Mouse (Mus musculus) monocyte, adult 5-6 weeks (primary cell): ENCODE data around the gene Atp2a3. TPM values are rescaled to one million over a fixed set of nuclear protein-coding genes. Genes with fewer than 3 reads are reported as not detected.

Experiments
- ATAC-seq: fragments of 153-309, 156-312 bp; replicated peaks from 2 replicates; pipeline ENCODE4 v1.8.0; 2017; ENCODE audit warnings: mild to moderate bottlenecking; ENCODE audit not compliant: low TSS enrichment, insufficient number of reproducible peaks, severe bottlenecking, poor library complexity, low FRiP score
- total RNA-seq: library from RNA; stranded (forward); fragments of 200-1000, 200-491, 200-594 nt; gene quantifications from 3 replicates; pipeline ENCODE4 v1.2.3, GENCODE M21; 2017

Atp2a3 gene
- total RNA-seq = 107 to 245 TPM (median 115 TPM) in 3 replicates

DNA sequence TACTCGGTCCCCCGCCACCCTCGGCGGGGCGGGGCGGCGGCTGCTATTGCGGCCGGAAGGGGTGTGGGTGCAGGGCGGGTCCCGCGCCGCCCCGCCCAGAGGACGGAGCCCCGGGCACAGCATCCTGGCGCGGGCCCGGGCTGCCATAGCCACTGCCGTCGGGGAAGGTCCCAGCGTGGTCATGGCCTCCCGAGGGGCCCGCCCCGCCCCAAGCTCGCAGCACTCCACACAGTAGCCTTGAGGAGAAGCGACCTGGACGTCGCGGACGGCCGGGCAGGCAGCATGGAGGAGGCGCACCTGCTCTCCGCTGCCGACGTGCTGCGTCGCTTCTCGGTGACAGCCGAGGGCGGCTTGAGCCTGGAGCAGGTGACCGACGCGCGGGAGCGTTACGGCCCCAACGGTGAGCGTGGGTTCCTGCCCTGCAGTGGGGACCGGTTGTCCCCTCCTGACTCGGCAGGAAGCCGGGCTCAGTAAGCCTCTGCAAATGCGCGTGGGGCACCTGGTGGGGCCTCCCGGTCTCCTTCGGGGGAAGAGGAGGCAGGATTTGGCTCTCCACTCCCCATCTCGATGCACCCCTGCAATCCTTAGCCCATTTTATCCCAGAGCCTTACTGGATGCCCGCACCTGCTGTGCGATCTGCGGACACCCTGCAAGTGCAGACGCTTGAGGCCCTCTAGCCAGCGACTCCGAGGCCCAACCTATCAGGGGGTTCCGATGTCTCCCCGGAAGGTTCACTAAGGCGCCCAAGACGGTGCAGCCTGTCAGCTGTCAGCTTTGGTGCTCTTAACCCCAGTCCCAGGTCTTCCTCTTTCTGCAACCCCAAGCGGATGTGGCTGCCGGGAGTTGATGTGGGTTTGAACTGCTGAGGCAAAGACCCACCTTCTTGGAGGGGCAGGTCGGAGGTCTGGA is at the start of gene Atp2a3:
Atp2a3 (plus strand) TSS at position 98 of the 909 bp plus-strand sequence.
- ATAC-seq = peak; percentile 70

DNA sequence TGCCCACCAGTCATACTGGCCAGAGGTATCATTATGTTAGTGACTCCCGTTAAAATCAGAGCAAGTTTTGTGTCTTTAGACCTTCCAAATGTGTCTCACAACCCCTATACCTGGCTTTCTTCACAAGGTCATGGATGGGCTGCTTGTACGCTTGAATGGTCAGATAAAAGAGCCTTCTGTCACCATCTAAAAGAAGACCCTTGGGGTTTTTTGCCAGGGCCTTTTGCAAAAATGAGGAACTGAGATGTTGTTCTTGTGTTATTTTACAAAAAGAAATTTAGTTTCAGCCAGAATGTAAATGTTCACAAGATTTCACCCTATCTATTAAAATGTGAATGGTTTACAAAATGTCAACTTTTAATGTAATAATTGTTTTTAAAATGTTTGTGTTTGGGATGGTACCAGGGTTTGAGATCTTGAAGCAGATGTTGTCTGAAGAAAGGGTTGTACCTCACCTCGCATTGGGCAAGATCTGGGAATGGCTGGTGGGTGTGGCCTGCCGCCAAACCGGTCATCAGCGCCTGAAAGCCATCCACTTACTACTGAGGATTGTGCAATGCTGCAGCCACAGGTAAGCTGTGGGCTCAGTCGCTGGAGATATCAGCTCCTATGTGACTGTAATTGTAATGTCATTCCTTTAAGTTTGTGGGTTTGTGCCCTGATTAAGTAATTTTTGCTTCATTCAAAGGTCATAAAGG is 43.5 kb upstream of the Atp2a3 start:
- no peak for ATAC-seq

DNA sequence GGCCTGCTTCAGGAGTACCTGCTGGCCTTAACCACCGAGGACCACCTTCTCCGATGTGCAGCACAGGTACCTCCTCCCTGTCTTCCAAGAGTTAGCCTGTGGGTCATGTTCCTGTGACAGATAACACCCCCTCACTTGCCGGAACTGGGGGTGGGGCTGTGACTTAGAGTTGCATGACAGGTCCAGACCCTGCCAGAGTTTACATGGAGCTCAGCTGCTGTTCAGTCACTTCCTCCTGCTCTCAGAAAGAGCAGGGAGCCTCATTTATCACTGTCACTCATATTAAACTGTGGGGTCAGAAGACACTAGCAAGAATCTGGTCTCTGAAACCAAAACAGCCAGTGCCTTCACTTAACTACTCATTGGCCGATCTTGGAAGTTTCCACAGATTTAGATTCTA is 37.9 kb upstream of the Atp2a3 start:
- no peak for ATAC-seq

DNA sequence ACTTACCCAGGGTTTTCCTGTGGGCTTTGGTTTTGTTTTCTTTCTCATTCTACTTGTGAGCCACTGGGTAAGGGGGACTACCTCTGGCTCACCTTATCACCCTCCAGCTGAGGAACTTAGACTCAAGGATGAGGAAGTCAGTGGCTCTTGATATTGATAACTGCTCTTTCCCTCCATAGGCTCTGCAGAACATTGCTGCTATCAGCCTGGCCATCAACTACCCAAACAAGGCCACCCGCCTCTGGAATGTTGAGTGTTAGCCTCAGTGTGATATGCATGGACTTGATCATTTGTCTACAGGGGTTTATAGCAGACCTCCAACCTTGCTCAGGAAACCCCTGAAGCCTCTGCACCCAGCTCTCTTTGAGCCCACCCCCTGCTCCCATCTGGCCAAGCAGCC is 36.5 kb upstream of the Atp2a3 start:
- ATAC-seq = no peak

DNA sequence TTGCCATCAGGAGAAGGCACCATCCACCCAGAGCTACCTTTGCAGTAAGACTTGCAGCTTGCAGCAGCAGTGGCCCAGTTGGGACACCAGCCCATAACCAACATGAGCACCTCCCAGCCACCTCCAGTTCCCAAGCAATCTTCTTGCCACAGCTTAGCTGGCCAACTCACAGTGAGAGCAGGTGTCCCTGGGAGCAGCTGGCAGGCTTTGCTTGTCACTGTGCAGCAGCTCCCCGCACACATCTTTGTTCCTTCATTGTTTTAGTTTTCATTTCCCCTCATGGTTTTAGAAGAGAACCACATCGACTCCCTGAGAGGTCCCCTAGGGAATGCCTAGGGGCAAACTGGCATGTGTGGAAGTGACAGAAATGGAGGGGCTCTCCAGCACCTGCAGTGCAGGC is 35.9 kb upstream of the Atp2a3 start:
- no peak for ATAC-seq

DNA sequence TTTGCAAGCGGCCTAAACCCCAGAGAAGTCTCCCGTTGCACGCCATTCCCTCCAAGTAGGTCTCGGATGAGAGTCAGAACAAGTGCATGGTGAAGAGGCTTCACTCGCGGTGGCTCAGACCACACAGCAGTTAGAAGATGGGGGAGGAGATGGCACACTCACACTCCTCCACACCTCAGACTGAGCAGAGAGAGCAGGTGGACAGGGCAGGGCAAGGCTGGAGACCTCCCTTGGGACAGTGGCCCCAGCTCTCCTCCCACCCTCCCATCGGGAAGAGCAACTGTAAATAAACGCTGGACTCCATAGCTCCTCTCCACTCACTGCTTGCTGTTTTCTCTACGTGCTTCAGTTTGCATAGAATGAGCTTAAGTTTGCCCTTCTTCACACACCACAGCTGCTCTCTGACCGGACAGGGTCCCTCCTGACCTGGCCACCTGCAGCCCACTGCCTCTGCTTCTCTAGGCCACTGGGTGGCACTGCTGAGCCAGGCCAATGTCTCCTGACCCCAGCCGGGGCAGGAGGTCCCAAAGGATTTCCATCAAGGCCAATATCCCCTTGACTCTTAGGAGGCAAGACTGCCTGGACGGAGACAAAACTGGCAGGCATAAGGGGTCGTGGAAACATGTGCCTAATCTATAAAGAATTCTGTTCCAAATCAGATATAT is 34.6 kb upstream of the Atp2a3 start:
- peak; percentile 62 for ATAC-seq

DNA sequence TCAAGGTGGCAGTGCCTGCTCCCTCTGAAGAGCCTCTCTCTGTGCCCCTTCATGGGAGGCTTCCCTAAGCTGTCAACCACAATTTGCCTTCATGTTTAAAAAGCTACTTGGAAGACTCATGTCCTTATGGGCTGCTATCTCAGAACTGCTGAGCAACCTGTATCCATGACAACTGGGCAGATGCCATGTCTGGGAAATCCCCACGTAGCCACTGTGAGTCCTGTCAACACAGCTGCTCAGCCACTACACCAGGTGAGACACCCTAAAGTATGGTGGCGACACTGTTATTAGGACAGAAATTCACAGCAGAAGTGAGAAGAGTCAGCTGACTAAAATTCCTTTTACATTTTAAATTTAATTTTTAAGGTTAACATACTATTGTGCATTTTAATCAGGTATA is 32.5 kb upstream of the Atp2a3 start:
- ATAC-seq = no peak

DNA sequence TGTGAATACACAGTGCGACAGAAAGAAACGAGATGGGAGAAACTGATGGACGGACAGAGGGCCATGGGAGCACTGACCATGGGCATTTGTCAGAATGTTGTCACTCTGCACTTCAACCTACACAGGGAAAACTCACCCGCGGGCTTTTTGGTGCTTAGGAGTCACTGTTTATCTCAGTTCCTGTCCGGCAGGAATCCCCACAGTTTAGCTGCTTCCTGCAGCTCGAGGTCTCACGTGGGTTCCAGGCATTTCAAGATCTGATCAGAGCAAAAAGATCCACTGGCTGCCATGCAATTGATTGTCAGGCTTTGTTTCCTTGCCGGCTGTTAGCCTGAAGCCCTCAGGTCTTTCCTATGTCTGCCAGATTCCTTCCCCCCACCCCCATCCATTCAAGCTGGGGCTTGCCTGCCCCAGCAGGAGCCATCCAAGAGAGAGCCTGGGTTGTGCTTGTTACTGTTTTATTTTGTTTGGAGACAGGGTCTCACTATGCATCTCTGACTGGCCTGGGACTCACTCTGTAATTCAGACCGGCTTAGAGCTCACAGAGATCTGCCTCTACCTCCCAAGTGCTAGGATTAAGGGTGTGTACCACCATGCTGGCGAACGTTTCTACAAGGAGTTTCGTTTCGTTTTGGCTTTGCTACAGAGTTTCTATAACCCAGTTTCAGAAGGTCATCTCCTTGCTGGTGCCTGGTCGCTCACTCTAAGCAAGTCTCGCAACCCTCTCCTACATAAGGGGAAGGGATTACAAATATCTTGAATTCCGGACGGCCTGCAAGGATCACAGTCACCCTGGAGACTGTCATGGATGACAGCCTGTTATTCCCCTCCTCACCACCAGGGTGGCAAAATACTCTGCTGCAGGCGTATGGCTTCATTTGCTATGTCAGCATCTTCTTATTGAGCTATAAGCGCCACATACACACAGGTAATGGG is 20.5 kb upstream of the Atp2a3 start:
- peak; percentile 82 for ATAC-seq

DNA sequence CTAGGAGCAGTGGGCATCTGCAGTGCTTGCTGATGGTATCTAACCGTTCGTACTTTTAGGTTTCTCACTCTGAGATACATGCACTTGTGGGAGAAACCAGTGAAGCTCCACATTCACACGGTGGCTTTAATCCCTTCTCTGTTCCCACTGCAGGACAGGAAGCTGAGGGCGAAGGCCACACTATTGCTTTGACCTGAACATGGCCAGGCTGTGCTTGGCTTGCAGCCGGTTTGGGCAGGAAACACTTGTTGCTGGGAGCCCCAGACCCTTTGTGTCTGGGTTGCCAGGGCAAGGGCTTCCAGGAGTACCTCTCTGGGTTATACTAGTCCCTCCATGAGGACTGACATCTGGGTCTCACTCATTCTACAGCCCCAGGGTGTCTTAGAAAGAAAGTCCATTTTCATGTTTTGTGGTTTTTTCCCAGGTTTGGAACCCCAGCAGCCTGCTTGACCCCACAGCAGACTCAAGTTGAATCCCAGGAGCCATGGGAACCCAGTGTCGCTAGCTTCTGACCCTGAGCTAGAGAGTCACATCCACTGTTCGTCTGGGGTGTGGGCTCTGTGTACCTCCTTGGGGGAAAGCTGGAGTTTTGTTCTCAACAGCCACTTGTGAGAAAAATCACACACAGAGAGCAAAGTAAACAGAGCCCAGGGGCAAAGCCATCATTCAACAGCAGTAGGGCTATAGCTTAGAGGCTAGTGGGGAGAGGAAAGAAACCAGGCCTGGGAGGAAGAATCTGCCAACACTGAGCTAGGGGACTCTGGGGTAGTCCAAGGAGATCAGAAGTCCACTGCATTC is 15.8 kb upstream of the Atp2a3 start:
- ATAC-seq = no peak

DNA sequence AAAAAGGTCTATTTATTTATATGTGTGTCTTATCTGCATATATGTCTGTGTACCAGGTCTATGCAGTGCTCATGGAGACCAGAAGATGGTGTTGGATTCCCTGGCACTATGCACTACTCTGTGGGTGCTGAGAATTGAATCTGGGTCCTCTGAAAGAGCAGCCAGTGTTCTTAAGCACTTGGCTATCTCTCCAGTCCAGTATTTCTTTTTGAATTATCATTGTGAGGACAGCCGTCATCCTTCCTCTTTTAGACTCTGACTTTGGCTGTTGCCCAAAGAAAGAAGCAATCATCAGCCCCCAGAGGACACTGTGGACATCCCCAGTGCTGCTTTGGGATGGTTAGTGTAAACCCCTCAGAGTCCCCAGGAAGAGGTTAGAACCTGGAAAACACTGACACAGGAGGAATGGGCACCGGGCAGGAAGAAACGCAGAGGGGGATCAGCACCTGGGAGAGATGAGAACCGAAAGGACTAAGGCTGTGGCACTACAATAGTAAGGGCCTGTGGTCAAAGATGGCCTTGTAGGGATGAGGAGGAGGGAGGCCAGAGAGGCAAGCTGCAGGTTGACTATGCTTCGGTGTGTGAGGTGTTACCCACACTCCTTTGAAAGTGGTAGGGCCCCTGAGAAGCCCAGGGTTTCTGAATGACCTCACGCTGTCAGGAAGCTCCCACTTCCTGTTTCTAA is 15.0 kb upstream of the Atp2a3 start:
- ATAC-seq = peak; percentile 57; the same call in 1 of the 2 replicates

DNA sequence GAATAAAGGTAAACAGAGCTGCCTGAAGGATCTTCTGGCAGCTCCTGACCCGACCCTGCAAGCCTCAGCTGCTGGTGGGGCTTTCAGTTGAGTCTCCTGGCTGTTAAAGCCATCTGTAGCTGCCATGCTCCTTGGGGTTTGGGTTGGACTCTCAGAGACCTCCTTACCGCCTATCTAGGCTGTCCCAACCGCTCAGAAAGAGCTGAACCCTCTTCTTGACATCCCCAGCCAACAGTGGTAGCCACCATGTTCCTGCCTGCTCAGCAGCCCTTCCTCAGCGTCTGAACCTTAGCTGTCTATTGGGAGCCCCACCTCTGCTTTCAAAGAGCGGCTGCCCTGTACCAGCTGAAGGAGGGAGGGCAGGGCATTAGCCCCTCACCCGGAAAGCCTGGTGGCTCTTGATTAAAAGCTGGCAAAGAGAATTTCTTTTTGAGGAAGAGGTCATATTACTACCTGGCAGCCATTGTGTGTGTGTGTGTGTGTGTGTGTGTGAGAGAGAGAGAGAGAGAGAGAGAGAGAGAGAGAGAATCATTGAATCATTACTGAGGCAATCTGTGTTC is 14.3 kb upstream of the Atp2a3 start:
- no peak for ATAC-seq

DNA sequence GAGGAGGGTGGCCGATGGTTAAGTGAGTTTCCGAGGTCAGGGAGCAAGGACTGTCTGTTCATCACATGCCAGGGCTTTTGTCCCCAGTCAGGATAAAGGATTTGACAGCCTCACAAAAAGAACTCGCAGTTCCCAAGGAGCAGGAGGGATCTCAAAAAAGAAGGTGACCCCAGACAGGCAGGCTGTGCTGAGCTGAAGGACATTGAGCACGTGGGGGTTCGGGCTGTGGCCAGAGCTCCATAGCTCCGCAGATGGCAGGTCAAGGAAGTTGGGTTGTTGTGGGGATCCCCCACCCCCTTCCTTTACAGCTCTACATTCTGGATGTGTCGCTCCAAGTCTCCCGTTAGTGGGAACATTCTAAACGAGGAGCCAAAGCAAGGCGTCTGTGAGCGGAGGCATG is 13.1 kb upstream of the Atp2a3 start:
- ATAC-seq = no peak

DNA sequence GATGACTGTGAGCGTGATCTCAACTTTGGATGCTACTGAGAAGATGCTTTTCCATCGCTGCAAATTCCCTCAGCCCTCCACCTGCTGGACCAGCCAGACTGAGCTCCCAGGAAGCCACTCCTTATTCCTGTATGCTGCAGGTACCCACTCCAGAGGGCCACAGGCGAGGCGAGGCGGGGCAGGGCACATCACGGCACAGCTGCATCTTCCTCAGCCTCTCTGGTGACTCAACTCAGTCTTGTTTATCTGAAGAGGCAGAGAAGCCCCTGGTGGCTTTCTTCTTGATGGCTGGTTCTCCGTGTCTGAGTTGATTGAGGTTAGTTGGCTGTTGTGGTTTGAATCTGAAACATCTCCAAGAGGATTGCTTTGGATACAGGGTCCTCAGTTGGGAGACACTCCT is 12.7 kb upstream of the Atp2a3 start:
- ATAC-seq = no peak

DNA sequence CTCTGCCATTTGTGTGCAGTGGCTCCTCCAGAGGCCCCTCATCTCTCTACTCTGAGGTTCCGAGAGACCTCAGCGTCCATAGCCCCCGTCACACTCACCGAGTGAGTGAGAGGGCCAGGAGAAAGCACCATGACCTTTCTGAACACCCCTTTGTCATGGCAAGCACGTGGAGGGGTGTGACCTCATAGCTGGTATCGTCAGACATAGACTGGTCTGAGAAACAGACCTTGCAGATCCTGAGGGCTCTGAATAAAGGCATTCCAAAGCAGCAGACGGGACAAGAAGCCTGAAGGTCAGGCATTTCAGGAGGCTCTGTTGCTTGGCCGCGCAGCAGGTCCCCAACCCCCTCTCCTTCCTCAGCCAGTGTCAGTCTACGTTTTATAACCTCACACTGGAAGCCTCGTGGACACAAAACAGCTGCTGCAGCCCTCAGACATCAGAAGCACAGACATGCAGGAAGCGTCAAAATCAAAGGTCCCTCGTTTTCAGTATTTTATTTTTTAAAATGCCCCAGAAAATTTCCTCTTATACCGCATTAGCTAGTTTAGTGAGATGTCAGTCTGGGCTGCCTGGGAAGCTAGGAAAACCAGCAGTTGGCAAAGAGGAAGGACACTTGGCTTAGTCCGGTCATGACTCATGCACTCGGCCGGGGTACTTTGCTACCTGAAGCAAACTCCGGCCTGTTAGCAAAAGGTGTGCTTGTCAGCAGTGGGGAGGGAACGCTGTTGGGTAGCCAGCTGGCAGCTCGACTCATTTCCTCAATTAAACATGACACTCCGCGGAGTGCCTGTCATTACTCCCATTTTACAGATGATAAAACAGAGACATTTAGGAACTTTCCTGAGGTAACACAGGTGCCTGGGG is 9.6 kb upstream of the Atp2a3 start:
- no peak for ATAC-seq

DNA sequence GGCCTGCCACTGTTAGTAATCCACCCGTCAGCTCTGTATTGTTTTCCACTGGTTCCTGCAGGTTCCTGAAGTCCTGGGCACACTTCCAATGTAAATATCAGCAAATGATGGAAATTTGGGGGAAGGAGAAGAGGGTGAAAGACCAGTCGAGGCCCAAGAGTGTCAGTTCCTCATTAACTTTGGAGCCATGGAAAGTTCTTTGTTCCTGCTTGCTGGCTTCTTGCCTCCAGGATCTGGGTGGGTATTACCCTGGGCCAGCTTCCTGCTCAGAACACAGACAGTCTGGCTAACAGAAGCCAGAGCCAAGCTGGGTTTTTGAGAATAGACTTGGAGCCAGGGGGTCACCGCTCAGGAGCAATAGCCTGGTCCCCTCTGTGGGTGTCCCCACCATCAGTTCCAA is 8.7 kb upstream of the Atp2a3 start:
- ATAC-seq = no peak

DNA sequence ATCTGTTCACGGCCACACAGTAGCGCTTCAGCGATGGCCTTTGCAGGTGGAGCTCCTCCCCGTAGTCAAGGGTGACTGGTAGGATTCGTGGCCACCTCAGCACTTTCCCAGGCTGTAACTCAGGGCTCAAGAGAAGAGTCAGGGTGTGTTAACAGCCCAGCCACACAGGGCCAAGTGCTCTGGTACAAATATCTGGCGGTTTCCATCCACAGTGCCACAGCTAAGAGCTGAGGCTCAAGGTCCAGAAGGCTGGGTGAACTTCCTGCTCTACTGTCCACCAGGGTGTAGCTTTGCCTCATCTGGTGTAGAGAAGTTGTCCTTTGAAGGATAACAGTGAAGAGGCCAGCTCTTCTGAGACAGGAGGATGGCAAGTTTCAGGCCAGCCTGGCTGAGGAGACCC is 8.3 kb upstream of the Atp2a3 start:
- ATAC-seq = no peak
